12 mouse cellular contexts compared by ENCODE assay signal in genomic region chr1:93238201-93238600, GRCm38 (mm10). TPM values are rescaled to one million over a fixed set of nuclear protein-coding genes. Genes with fewer than 3 reads are reported as not detected.
DNase-seq lines count a peak whose midpoint lies in the region; ATAC-seq lines count a peak whose summit lies in the region.
"Had no signal": no experiment of that assay in that cellular context is flagged by ENCODE, and none has a peak within 500 bp of the region (broad histone marks: within the 10 kb centered on the region; RNA-seq: fewer than 3 reads in every experiment).

No protein-coding gene starts in this region.

- intact Hi-C loops in left cerebral cortex, postnatal 10 days (cut with DNase I): no loop called here

- H3K36me3 ChIP-seq in heart, embryonic 13.5 days: no peaks in the 10 kb centered on the region
- no peaks in the 10 kb centered on the region for H3K36me3 ChIP-seq in neural tube, embryonic 13.5 days
- no peaks in the 10 kb centered on the region for H3K36me3 ChIP-seq in neural tube, embryonic 15.5 days
- H3K36me3 ChIP-seq in kidney, embryonic 15.5 days: 0 out of 2 replicates have a peak, but pooled peaks cover 4% of the 10 kb centered on the region
- H3K36me3 ChIP-seq: hindbrain, embryonic 15.5 days; liver, embryonic 15.5 days; stomach, embryonic 15.5 days had no signal

- no peaks in the 10 kb centered on the region for H3K9me3 ChIP-seq in heart, embryonic 13.5 days
- H3K9me3 ChIP-seq in neural tube, embryonic 13.5 days: no peaks in the 10 kb centered on the region
- H3K9me3 ChIP-seq in neural tube, embryonic 15.5 days (replicated peaks): no peaks in the 10 kb centered on the region
- no peaks in the 10 kb centered on the region for H3K9me3 ChIP-seq in kidney, embryonic 15.5 days (replicated peaks)
- H3K9me3 ChIP-seq: hindbrain, embryonic 15.5 days; liver, embryonic 15.5 days; stomach, embryonic 15.5 days had no signal

- peaks cover 49% of the 10 kb centered on the region for H3K27me3 ChIP-seq in heart, embryonic 13.5 days (replicated peaks)
- H3K27me3 ChIP-seq in neural tube, embryonic 13.5 days: peaks cover 46% of the 10 kb centered on the region
- H3K27me3 ChIP-seq in neural tube, embryonic 15.5 days (replicated peaks): peaks cover 48% of the 10 kb centered on the region
- H3K27me3 ChIP-seq in kidney, embryonic 15.5 days: peaks cover 15% of the 10 kb centered on the region; the same call in 1 of the 2 replicates

- DNase-seq in heart, adult 11 months: no peak
- DNase-seq in lung, postnatal 14 days: peak; percentile 23
- DNase-seq in left cerebral cortex, postnatal 10 days (ENCODE audit: extremely low spot score in 1 of 2, low spot score in 2 of 2): no peak
- no peak for DNase-seq in spleen, postnatal 4 days (ENCODE audit: low spot score in 2 of 2)

- H3K27ac ChIP-seq in heart, embryonic 13.5 days (replicated peaks): no peak overlapping the region
- no peak overlapping the region for H3K27ac ChIP-seq in neural tube, embryonic 13.5 days (replicated peaks)
- no peak overlapping the region for H3K27ac ChIP-seq in neural tube, embryonic 15.5 days (replicated peaks)
- H3K27ac ChIP-seq in kidney, embryonic 15.5 days: no peak overlapping the region
- H3K27ac ChIP-seq: hindbrain, embryonic 15.5 days; liver, embryonic 15.5 days; stomach, embryonic 15.5 days had no signal

- H3K4me3 ChIP-seq in heart, embryonic 13.5 days: no peak overlapping the region
- no peak overlapping the region for H3K4me3 ChIP-seq in neural tube, embryonic 13.5 days
- H3K4me3 ChIP-seq in neural tube, embryonic 15.5 days (replicated peaks): no peak overlapping the region
- H3K4me3 ChIP-seq in kidney, embryonic 15.5 days (replicated peaks): no peak overlapping the region
- H3K4me3 ChIP-seq: hindbrain, embryonic 15.5 days; liver, embryonic 15.5 days; stomach, embryonic 15.5 days had no signal

- no peak overlapping the region for H3K9ac ChIP-seq in heart, embryonic 13.5 days
- H3K9ac ChIP-seq in neural tube, embryonic 13.5 days: no peak overlapping the region
- no peak overlapping the region for H3K9ac ChIP-seq in neural tube, embryonic 15.5 days (replicated peaks)
- H3K9ac ChIP-seq in kidney, embryonic 15.5 days: no peak overlapping the region
- H3K9ac ChIP-seq: hindbrain, embryonic 15.5 days; liver, embryonic 15.5 days; stomach, embryonic 15.5 days had no signal

- H3K4me1 ChIP-seq in heart, embryonic 13.5 days: peaks cover 17% of the 10 kb centered on the region
- peaks cover 20% of the 10 kb centered on the region for H3K4me1 ChIP-seq in neural tube, embryonic 13.5 days (replicated peaks)
- H3K4me1 ChIP-seq in neural tube, embryonic 15.5 days: peaks cover 18% of the 10 kb centered on the region
- peaks cover 43% of the 10 kb centered on the region for H3K4me1 ChIP-seq in kidney, embryonic 15.5 days

- H3K4me2 ChIP-seq in heart, embryonic 13.5 days: peak overlapping the region; percentile 3; the same call in 1 of the 2 replicates
- H3K4me2 ChIP-seq in neural tube, embryonic 13.5 days: peak overlapping the region; percentile 95; the same call in 1 of the 2 replicates
- H3K4me2 ChIP-seq in neural tube, embryonic 15.5 days: no peak overlapping the region
- H3K4me2 ChIP-seq in kidney, embryonic 15.5 days: peak overlapping the region; percentile 12
- H3K4me2 ChIP-seq: hindbrain, embryonic 15.5 days; liver, embryonic 15.5 days; stomach, embryonic 15.5 days had no signal

- WGBS in heart, embryonic 13.5 days: 40% methylated on average over 4 of the region's 4 CpGs
- 62% methylated on average over 4 of the region's 4 CpGs for WGBS in neural tube, embryonic 13.5 days
- WGBS in neural tube, embryonic 15.5 days: 55% methylated on average over 4 of the region's 4 CpGs
- WGBS in kidney, embryonic 15.5 days: 44% methylated on average over 4 of the region's 4 CpGs

- no peak for ATAC-seq in heart, embryonic 13.5 days (ENCODE audit: extremely low read depth, insufficient number of reproducible peaks, low FRiP score, low TSS enrichment)
- ATAC-seq in neural tube, embryonic 13.5 days (ENCODE audit: low read depth): no peak
- no peak for ATAC-seq in neural tube, embryonic 15.5 days (ENCODE audit: low FRiP score)
- no peak for ATAC-seq in kidney, embryonic 15.5 days (replicated peaks; ENCODE audit: low FRiP score)
- ATAC-seq: CD4-positive, CD25-positive, alpha-beta regulatory T cell, adult 4 months had no signal

RNA-seq across cellular contexts. Expression of gene Sned1, which starts 2.6 kb away (rescaled TPM):
- polyA plus RNA-seq in heart, embryonic 13.5 days (2015; fragmentation: Nextera tagmentation; extraction: Ambion mirVana): 3.8 and 5.0 TPM in 2 replicates
- 10.2 and 11.5 TPM in 2 replicates for polyA plus RNA-seq in neural tube, embryonic 13.5 days (2015; fragmentation: Nextera tagmentation; extraction: Ambion mirVana)
- polyA plus RNA-seq in neural tube, embryonic 15.5 days (2015; fragmentation: Nextera tagmentation; extraction: Ambion mirVana): 7.5 and 8.0 TPM in 2 replicates
- 11.1 and 14.7 TPM in 2 replicates for polyA plus RNA-seq in kidney, embryonic 15.5 days (2015; fragmentation: Nextera tagmentation; extraction: Ambion mirVana)
- total RNA-seq in left cerebral cortex, postnatal 10 days (2021): 1 to 10 TPM; 6.5 to 7.2 TPM
